Mouse (Mus musculus) heart, embryonic 11.5 days (tissue): Measurements from ENCODE around the gene Urgcp. TPM values are rescaled to one million over a fixed set of nuclear protein-coding genes. Genes with fewer than 3 reads are reported as not detected.
"Not testable (repeated sequence)": the region's sequence is repeated elsewhere in the genome, so short reads cannot be mapped to it uniquely, and the experiment has no call there.

Experiments used
- ATAC-seq: fragments of 200-750 bp; cut with Nextera tagmentation; replicated peaks from 2 replicates; pipeline ENCODE4 v1.8.0; 2017; ENCODE audit warnings: moderate library complexity; ENCODE audit not compliant: insufficient number of reproducible peaks, low FRiP score, low TSS enrichment
- H3K27ac ChIP-seq: fragments of 300-500 bp; sonication (generic); 2 replicates; pipeline ENCODE4 v1.5.1; 2014; ENCODE audit warnings: mild to moderate bottlenecking, low read depth, low read length
- H3K27me3 ChIP-seq: fragments of 300-500 bp; sonication (generic); 2 replicates; pipeline ENCODE4 v1.6.1; 2014; ENCODE audit warnings: mild to moderate bottlenecking, low read length, mixed read lengths; ENCODE audit not compliant: control insufficient read depth, insufficient read depth
- H3K36me3 ChIP-seq: fragments of 300-500 bp; sonication (generic); 2 replicates; pipeline ENCODE4 v1.6.1; 2014; ENCODE audit warnings: mild to moderate bottlenecking, low read length, moderate library complexity, mixed read lengths; ENCODE audit not compliant: control insufficient read depth, insufficient read depth
- H3K4me1 ChIP-seq: fragments of 300-500 bp; sonication (generic); 2 replicates; pipeline ENCODE4 v1.6.1; 2014; ENCODE audit warnings: low read length; ENCODE audit not compliant: control insufficient read depth, insufficient read depth
- H3K4me2 ChIP-seq: fragments of 300-500 bp; sonication (generic); 2 replicates; pipeline ENCODE4 v1.6.1; 2014; ENCODE audit warnings: mild to moderate bottlenecking, moderate library complexity
- H3K4me3 ChIP-seq: fragments of 300-500 bp; sonication (generic); 2 replicates; pipeline ENCODE4 v1.5.1; 2014; ENCODE audit warnings: low read depth, low read length
- H3K9ac ChIP-seq: fragments of 300-500 bp; sonication (generic); 2 replicates; pipeline ENCODE4 v1.6.1; 2014; ENCODE audit warnings: mild to moderate bottlenecking, low read depth, low read length, moderate library complexity
- H3K9me3 ChIP-seq: fragments of 300-500 bp; sonication (generic); replicated peaks from 2 replicates; pipeline ENCODE4 v1.6.1; 2016; ENCODE audit warnings: low read length; ENCODE audit not compliant: control insufficient read depth
- WGBS: fragments of 180-500 bp; shearing (Covaris S2); extraction: QIAGEN DNeasy Blood & Tissue Kit; methylation state at CpG from one replicate; pipeline ENCODE4 v1.1.7; 2014; ENCODE audit not compliant: insufficient replicate concordance; 5-methylcytosine and 5-hydroxymethylcytosine counted together
- polyA plus RNA-seq: library from polyadenylated mRNA; unstranded; fragments of >200 nt; fragmentation: Nextera tagmentation; extraction: Ambion mirVana; gene quantifications from 2 replicates; pipeline ENCODE4 v1.2.1, GENCODE M21; 2014

The Urgcp gene
- 14.2 and 18.7 TPM in 2 replicates for polyA plus RNA-seq

DNA sequence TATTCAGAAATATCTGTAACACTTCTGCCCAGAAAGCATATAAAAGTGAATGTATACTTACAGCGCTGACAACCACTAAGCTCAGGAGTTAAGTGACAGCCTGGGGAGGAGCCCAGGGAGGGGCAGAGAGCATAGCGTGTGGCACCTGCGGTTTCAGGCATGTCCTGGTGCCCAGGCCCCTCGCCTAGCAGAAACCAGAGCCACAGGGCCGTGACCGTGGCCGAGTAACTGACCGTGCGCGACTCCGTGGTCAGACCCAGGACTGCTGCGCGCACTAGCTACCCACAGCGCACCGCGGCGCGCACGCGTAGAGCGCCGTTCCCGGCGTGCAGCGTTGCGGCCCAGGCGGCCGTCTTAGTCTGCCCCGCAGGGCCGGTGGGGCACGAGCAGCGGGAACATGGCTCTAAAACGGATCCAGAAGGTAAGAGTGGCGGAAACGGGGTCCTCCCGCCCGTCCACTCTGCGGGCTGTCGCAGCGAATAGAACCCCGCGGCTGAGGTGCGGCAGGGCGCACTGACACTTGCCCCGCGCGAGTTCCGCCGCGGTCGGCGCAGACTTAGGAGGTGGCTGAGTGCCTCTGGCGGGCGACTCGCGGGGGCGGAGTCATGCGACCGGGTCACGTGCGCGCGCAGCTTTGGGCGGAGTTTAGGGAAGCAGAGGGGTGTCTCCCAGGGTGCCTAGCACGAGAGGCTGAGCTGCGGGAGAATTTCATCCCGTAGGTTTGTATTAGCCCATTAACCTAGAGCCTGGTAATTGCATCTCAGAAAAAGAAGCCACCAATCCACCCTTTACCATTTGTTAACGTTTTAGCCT lies at the start of gene Urgcp:
Urgcp (minus strand) TSS at position 557 of the 813 bp plus-strand sequence.
- Histone ChIP-seq H3K9ac (peak within 1 kb of the TSS; percentile 97), H3K27me3 (no peaks in the 10 kb centered on the region), H3K9me3 (no peaks in the 10 kb centered on the region), H3K27ac (peak within 1 kb of the TSS; percentile 97), H3K36me3 (no peaks in the 10 kb centered on the region; the same call in none of the 2 replicates), H3K4me1 (no peaks in the 10 kb centered on the region), H3K4me2 (peak within 1 kb of the TSS; percentile 88), H3K4me3 (peak within 1 kb of the TSS; percentile 83)
- peak; percentile 99 for ATAC-seq
- under 1% methylated on average over 68 of the region's 68 CpGs for WGBS

DNA sequence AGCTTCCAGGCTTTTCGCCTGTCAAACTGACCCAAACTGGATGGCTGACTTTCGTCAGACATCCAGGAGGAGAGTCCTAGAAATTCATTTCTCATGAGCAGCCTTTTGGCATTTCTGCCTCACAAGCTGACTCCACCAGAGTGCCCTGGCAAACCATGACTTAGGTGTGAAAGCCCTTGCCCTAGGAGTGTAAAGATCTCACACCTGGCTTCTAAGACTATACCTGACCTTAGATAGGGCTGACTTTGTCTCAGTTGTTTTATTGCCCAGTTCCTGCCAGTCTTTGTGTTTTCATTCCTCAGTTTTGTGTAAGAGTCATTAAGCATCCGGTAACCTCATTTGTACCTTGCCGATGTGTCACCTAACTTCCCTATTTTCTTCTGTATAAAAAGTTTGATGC lies 47.3 kb upstream of the Urgcp start:
- not testable (repeated sequence) for H3K9me3 ChIP-seq
- WGBS, result 82% methylated on average over 4 of the region's 4 CpGs

DNA sequence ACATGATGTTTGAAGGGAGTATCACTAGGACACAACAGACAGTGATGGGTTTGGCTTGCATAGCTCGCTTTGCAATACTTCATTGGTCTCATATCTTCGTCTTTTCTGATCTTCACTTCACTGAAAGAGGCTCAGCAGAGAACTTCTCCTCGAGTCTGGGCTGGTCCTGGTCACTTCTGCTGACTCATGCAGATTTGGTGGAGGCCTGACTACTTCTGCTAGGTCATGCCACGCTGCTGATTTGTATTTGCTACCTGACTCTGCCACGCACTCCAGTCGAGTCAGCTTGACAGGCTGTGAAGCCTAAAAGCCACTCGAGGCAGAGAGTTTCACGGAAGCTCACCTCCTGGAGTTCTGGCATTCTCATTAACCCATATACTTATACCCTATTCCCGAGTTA lies 45.8 kb upstream of the Urgcp start:
- no peak for ATAC-seq
- H3K4me2 ChIP-seq, result no peak overlapping the region
- WGBS, result 81% methylated on average over 9 of the region's 9 CpGs

More for the DNA sequence above, 47.3 kb upstream of the Urgcp start:
- H3K36me3 ChIP-seq, H3K27me3 ChIP-seq, ATAC-seq, H3K4me1 ChIP-seq, H3K4me2 ChIP-seq, H3K9ac ChIP-seq, H3K4me3 ChIP-seq, H3K27ac ChIP-seq: not testable (repeated sequence)

DNA sequence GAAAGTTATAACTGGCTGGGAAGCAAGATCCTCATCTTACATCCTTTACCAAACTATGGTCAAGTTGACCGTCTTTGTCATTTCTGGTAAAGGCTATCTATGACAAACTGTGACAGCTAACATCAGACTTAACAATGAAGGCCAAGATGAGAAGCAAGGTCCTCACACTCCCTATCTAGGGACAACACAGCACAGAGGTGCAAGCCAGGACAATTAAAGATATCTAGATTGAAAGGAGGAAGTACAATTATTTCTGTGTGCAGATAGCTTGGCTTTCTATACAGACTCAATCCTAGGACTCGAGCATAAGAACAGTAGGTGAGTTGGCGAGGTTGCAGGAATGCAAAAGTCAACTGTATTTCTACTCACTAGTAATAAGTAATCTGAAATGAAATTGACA lies 43.5 kb upstream of the Urgcp start:
- no peak overlapping the region for H3K27ac ChIP-seq
- H3K9me3 ChIP-seq, result no peaks in the 10 kb centered on the region
- whole genome bisulfite sequencing, result 79% methylated on average over 3 of the region's 3 CpGs
- H3K27me3 ChIP-seq, result no peaks in the 10 kb centered on the region
- H3K4me2 ChIP-seq, result no peak overlapping the region
- H3K4me1 ChIP-seq, result peaks cover 15% of the 10 kb centered on the region
- H3K9ac ChIP-seq, result no peak overlapping the region
- H3K4me3 ChIP-seq, result no peak overlapping the region
- no peak for ATAC-seq
- H3K36me3 ChIP-seq, result no peaks in the 10 kb centered on the region

More for the DNA sequence above, 45.8 kb upstream of the Urgcp start:
- Histone ChIP-seq H3K4me3 (no peak overlapping the region), H3K36me3 (no peaks in the 10 kb centered on the region), H3K4me1 (peaks cover 7% of the 10 kb centered on the region), H3K27ac (no peak overlapping the region), H3K9ac (no peak overlapping the region), H3K9me3 (no peaks in the 10 kb centered on the region), H3K27me3 (no peaks in the 10 kb centered on the region)

DNA sequence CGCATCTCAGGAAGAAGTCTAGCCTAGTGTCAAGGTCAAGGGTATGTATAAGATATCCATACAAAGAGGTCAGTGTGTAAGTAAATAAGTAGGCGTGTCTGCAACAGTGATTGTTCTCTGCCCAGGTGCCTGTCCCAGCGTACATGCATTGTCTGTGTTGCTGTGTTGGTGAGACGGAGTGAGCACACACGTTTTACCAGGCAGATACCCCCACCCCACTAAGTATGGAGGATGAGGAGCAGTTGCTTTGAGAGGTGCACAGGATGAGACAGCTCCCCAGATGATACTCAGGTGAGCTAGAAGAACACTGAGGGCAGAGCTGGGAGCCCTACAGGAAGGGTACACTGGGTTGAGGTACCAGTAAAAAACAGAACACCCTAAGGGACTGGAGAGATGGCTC lies 42.0 kb upstream of the Urgcp start:
- H3K4me3 ChIP-seq, result no peak overlapping the region
- H3K36me3 ChIP-seq, result no peaks in the 10 kb centered on the region; the same call in 1 of the 2 replicates
- no peaks in the 10 kb centered on the region for H3K27me3 ChIP-seq
- H3K4me2 ChIP-seq, result peak overlapping the region; percentile 44
- H3K9ac ChIP-seq, result peak overlapping the region; percentile 85; the same call in 1 of the 2 replicates
- peaks cover 15% of the 10 kb centered on the region for H3K4me1 ChIP-seq
- peak overlapping the region; percentile 62 for H3K27ac ChIP-seq
- no peak for ATAC-seq
- H3K9me3 ChIP-seq, result no peaks in the 10 kb centered on the region
- 66% methylated on average over 5 of the region's 5 CpGs for WGBS

DNA sequence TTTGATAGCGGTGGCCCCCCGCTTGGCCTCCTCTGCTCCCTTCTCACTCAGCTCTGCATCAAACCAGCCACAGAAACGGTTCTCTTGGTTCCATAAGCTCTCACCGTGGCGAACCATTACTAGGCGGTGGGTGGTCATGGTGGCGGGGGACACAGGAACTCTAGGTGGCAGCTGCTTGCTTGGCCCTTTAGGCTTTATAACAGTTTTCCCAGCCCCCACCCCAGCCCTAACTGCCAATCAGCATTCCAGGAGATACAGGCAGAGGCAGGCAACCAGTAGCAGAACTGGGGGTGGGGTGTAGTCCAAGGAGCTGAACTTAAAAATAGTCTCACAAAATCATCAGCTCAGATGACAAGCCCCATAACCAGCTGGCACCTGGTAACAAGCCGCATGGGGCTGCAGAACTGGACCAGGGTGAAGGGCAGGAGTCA lies 41.4 kb upstream of the Urgcp start, which contains the start of gene Pgam2:
Pgam2 (minus strand) TSS at position 183 of the 431 bp plus-strand sequence.
- Histone ChIP-seq H3K9ac (peak within 1 kb of the TSS; percentile 85), H3K27ac (peak within 1 kb of the TSS; percentile 82), H3K9me3 (no peaks in the 10 kb centered on the region), H3K4me3 (peak within 1 kb of the TSS; percentile 64), H3K4me1 (peaks cover 15% of the 10 kb centered on the region), H3K4me2 (peak within 1 kb of the TSS; percentile 72), H3K36me3 (peaks cover 4% of the 10 kb centered on the region; the same call in 1 of the 2 replicates), H3K27me3 (no peaks in the 10 kb centered on the region)
- ATAC-seq, result peak; percentile 56
- WGBS, result 32% methylated on average over 8 of the region's 8 CpGs

DNA sequence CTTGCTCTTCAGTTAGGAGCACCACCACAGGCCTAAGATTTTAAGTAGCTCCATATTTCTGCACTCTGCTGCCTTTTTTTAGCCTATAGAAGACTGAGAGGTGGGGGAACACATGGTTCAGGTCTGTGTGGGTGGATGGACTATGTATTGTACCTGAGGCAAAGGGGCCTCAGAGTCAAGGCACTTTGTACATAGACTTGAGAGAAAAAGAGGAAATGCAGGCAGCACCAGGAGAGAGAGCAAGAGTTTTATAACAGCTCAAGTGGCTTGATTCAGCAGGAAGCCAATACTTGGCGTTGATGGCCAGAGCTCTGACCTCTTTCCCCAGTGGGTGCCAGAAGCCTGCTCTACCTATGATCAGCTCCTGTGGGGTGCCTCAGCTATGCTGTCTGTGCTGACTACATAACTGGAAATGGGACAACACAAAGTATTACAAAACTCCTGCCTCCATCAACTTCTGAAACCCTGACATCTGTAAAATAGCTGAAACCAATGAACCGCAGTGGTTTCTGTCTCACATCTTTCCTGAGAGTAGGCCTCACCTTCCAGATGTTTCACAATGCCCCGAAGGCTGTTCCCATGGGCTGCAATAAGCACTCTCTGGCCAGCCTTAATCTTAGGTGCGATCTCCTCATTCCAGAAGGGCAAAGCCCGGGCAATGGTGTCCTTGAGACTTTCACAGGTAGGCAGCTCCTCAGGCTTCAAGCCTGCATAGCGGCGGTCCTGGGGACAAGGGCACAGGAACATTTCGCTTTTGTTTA lies 40.5 kb upstream of the Urgcp start:
- Histone ChIP-seq H3K9ac (peak overlapping the region; percentile 85), H3K4me2 (peak overlapping the region; percentile 72), H3K4me1 (peaks cover 15% of the 10 kb centered on the region), H3K4me3 (peak overlapping the region; percentile 64), H3K27ac (peak overlapping the region; percentile 82), H3K9me3 (no peaks in the 10 kb centered on the region), H3K27me3 (no peaks in the 10 kb centered on the region), H3K36me3 (peaks cover 8% of the 10 kb centered on the region; the same call in 1 of the 2 replicates)
- WGBS, result 52% methylated on average over 8 of the region's 8 CpGs
- no peak for ATAC-seq

DNA sequence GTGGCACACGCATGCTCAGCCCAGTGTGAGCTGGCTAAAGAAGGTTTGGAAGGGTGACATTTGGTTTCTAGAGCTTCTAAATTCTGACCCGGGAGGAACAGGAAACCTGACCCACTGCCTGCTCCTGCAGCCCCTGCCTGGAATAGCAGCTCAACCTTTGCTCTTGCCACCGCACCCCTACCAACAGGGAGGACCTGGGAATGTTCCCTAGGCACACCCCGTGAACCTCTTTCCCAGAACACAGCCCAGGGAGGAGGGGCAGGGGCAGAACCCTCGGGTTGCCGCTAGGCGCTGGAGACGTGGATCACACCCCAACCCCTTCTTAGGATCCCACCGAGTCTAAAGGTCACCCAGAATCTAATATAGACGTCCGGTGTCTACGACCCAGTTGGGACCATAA lies 39.8 kb upstream of the Urgcp start:
- H3K27me3 ChIP-seq, result no peaks in the 10 kb centered on the region
- H3K36me3 ChIP-seq, result peaks cover 14% of the 10 kb centered on the region; the same call in 1 of the 2 replicates
- H3K4me3 ChIP-seq, result peak overlapping the region; percentile 64
- peak overlapping the region; percentile 82 for H3K27ac ChIP-seq
- 52% methylated on average over 12 of the region's 12 CpGs for WGBS
- H3K9me3 ChIP-seq, result no peaks in the 10 kb centered on the region
- peaks cover 15% of the 10 kb centered on the region for H3K4me1 ChIP-seq
- no peak for ATAC-seq
- H3K4me2 ChIP-seq, result peak overlapping the region; percentile 72
- H3K9ac ChIP-seq, result peak overlapping the region; percentile 85
